Comparison of ENCODE assay signal across 8 mouse cellular contexts in the genomic region with DNA sequence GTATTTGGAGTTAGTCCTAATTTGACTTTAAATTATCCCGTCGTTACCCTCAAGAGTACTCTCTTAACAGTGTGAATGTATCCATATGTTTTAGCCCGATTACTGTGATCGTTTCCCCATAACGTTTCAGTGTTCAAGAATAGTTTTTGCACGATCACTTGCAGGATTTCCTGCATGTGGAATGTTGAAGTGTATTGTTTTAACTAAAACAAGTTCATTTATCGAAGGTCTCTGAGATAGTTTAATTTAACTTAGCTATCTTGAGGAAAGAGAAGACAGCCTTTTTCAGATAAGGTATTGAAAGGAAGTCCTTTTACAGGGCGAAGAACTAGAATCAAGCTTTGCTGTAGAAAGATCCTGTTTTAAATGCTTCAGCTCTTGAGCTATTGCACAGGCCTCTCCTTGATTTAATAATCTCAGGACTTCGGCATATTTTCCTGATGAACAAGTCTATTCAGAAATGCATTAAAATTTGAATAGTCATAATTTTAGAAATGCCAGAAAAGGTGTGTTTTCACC. TPM values are rescaled to one million over a fixed set of nuclear protein-coding genes. Genes with fewer than 3 reads are reported as not detected.
DNase-seq lines count a peak whose midpoint lies in the region; ATAC-seq and TF ChIP-seq lines count a peak whose summit lies in the region.

No protein-coding gene starts in this region.

- H3K27me3 ChIP-seq in heart, embryonic 11.5 days (ENCODE audit: control insufficient read depth, insufficient read depth, low read length), result no peaks in the 10 kb centered on the region
- no peaks in the 10 kb centered on the region for H3K27me3 ChIP-seq in heart, postnatal 0 days (ENCODE audit: control insufficient read depth, insufficient read depth, low read length)

- in situ Hi-C loops in ES-E14 (cut with MboI; ENCODE audit: low sequenced_read_pairs in 2 of 2, unreplicated experiment in 2 of 2), result no loop called here

- no peak for TF ChIP-seq EP300 in heart, postnatal 0 days (IDR thresholded peaks at IDR 0.05; ENCODE audit: low read depth)

- no peaks in the 10 kb centered on the region for H3K9me3 ChIP-seq in heart, embryonic 11.5 days (replicated peaks; ENCODE audit: control insufficient read depth, low read length)
- H3K9me3 ChIP-seq in ES-E14 (ENCODE audit: control insufficient read depth, insufficient read depth, low read depth, low read length), result no peaks in the 10 kb centered on the region
- H3K9me3 ChIP-seq in heart, postnatal 0 days (replicated peaks; ENCODE audit: control insufficient read depth, low read length), result no peaks in the 10 kb centered on the region

- DNase-seq in heart, adult 8-10 months (ENCODE audit: low spot score), result no peak
- DNase-seq in ES-E14 (ENCODE audit: low read depth, low spot score), result no peak
- no peak for DNase-seq in heart, postnatal 0 days (ENCODE audit: low spot score)
- no peak for DNase-seq in thymus, postnatal 14 days
- DNase-seq in right cerebral cortex, adult 2 months (ENCODE audit: low spot score in 2 of 2), result no peak
- no peak for DNase-seq in testis, postnatal 14 days (ENCODE audit: low spot score)

- TF ChIP-seq CTCF in heart, postnatal 0 days (IDR thresholded peaks at IDR 0.05; ENCODE audit: low read depth), result no peak

- H3K4me2 ChIP-seq in heart, embryonic 11.5 days, result peak overlapping the region; percentile 77
- H3K4me2 ChIP-seq in heart, postnatal 0 days (ENCODE audit: low read depth, low read length), result peak overlapping the region; percentile 72

- no peak for ATAC-seq in heart, embryonic 11.5 days (replicated peaks; ENCODE audit: insufficient number of reproducible peaks, low FRiP score, low TSS enrichment)
- ATAC-seq in heart, postnatal 0 days (ENCODE audit: insufficient read depth, low read depth), result no peak

- H3K4me1 ChIP-seq in heart, embryonic 11.5 days (ENCODE audit: control insufficient read depth, insufficient read depth, low read length), result peaks cover 13% of the 10 kb centered on the region
- peaks cover 5 to 9% of the 10 kb centered on the region in 2 experiments; a peak in 3 of 4 replicates for H3K4me1 ChIP-seq in ES-E14 (ENCODE audit: control insufficient read depth in 2 of 2, insufficient read depth in 2 of 2, low read length in 2 of 2, poor library complexity in 1 of 2)
- H3K4me1 ChIP-seq in heart, postnatal 0 days (ENCODE audit: control insufficient read depth, insufficient read depth), result peaks cover 19% of the 10 kb centered on the region

- H3K9ac ChIP-seq in heart, embryonic 11.5 days (ENCODE audit: low read depth, low read length), result peak overlapping the region; percentile 94
- no peak overlapping the region; the same call in 1 of the 2 replicates for H3K9ac ChIP-seq in ES-E14 (ENCODE audit: insufficient read depth, low read depth, low read length, poor library complexity, severe bottlenecking)
- H3K9ac ChIP-seq in heart, postnatal 0 days (replicated peaks; ENCODE audit: low read depth, low read length), result peak overlapping the region; percentile 92

- H3K79me2 ChIP-seq in macrophage (ENCODE audit: inconsistent target), result peaks cover 60% of the 10 kb centered on the region

- no peak overlapping the region for H3K27ac ChIP-seq in heart, embryonic 11.5 days (ENCODE audit: low read depth, low read length)
- H3K27ac ChIP-seq in ES-E14 (ENCODE audit: insufficient read depth, low read depth, low read length, poor library complexity, severe bottlenecking) (no peak overlapping the region), macrophage (peak overlapping the region; percentile 32)
- H3K27ac ChIP-seq in heart, postnatal 0 days (ENCODE audit: low read depth), result peak overlapping the region; percentile 96

- peak overlapping the region; percentile 96 for H3K4me3 ChIP-seq in heart, embryonic 11.5 days (ENCODE audit: low read depth, low read length)
- H3K4me3 ChIP-seq in ES-E14 (ENCODE audit: insufficient read depth in 1 of 2, low read depth in 1 of 2, low read length in 2 of 2, poor library complexity in 1 of 2, severe bottlenecking in 1 of 2) (peak overlapping the region; percentile 96), macrophage (ENCODE audit: inconsistent target) (peak overlapping the region; percentile 74)
- H3K4me3 ChIP-seq in heart, postnatal 0 days (ENCODE audit: low read depth, low read length), result peak overlapping the region; percentile 92

- no peaks in the 10 kb centered on the region; the same call in 1 of the 2 replicates for H3K36me3 ChIP-seq in heart, embryonic 11.5 days (ENCODE audit: control insufficient read depth, insufficient read depth, low read length)
- H3K36me3 ChIP-seq in ES-E14 (ENCODE audit: control insufficient read depth, insufficient read depth, low read length, poor library complexity, severe bottlenecking) (peaks cover 13% of the 10 kb centered on the region), macrophage (ENCODE audit: inconsistent target) (no peaks in the 10 kb centered on the region)
- H3K36me3 ChIP-seq in heart, postnatal 0 days (replicated peaks; ENCODE audit: control insufficient read depth, insufficient read depth, low read length), result 0 out of 2 replicates have a peak, but pooled peaks cover 4% of the 10 kb centered on the region

- 14% methylated on average over 9 of the region's 9 CpGs for WGBS in heart, embryonic 11.5 days (ENCODE audit: insufficient replicate concordance)
- WGBS in heart, postnatal 0 days, result 3% methylated on average over 9 of the region's 9 CpGs
- 10% methylated on average over 9 of the region's 9 CpGs for WGBS in macrophage (ENCODE audit: missing documents)

TF ChIP-seq in ES-E14, 5 proteins besides CTCF, POLR2A, EP300 and RAD21:
- TF ChIP-seq MAFK (IDR thresholded peaks at IDR 0.05; ENCODE audit: insufficient read depth, low read depth, low read length) (no peak), ZNF384 (IDR thresholded peaks at IDR 0.05; ENCODE audit: low read depth, low read length) (no peak), CHD2 (IDR thresholded peaks at IDR 0.05; ENCODE audit: low read depth, low read length) (no peak), ZC3H11A (IDR thresholded peaks at IDR 0.05; ENCODE audit: borderline replicate concordance, low read depth, low read length) (no peak), HCFC1 (IDR thresholded peaks at IDR 0.05; ENCODE audit: borderline replicate concordance, insufficient read depth, low read length) (no peak)

RNA-seq across cellular contexts. Expression of a gene that starts 1.3 kb away (rescaled TPM):
- polyA plus RNA-seq in heart, embryonic 11.5 days (2014; fragmentation: Nextera tagmentation; extraction: Ambion mirVana), result 146 and 165 TPM in 2 replicates
- 100 to 1,000 TPM; 104 to 111 (median 104) TPM for total RNA-seq in heart, adult 8-10 months (2022)
- total RNA-seq in ES-E14 (2012; rRNA removed), result 100 and 136 TPM in 2 replicates
- total RNA-seq in heart, postnatal 0 days (2014; rRNA removed; ENCODE audit: low replicate concordance), result 146 and 184 TPM in 2 replicates
- 96.0 and 97.0 TPM in 2 replicates for polyA plus RNA-seq in heart, postnatal 0 days (2015; fragmentation: Nextera tagmentation; extraction: Ambion mirVana)
- 100 to 1,000 TPM in 25 of 26 experiments, 10 to 100 TPM in 1; 82.8 to 218 (median 160) TPM for total RNA-seq in macrophage (2018; cell fraction: chromatin; rRNA removed)
- 100 to 1,000 TPM in 5 of 26 experiments, 10 to 100 TPM in 21; 81.0 to 114 (median 90.9) TPM for total RNA-seq in macrophage (2018; cell fraction: cytosol; rRNA removed)
- 100 to 1,000 TPM in 18 of 26 experiments, 10 to 100 TPM in 8; 73.2 to 182 (median 115) TPM for total RNA-seq in macrophage (2018; cell fraction: nucleus; rRNA removed)
- 92.1 to 122 TPM (median 94.8 TPM) in 3 replicates for polyA plus RNA-seq in macrophage (2018)

Comparison
In these comparisons a context has a peak if more than half of its experiments do, and no peak if none do; other contexts are left out.
1. H3K27ac ChIP-seq: peak in heart, postnatal 0 days (single experiment) and macrophage (single experiment); none in heart, embryonic 11.5 days (single experiment) and ES-E14 (single experiment).
2. Peak in every context shown above with its lines, with median percentiles within 50 percentile points of each other: H3K4me3 ChIP-seq.